Mouse (Mus musculus): ENCODE data around the gene Rab24. TPM values are rescaled to one million over a fixed set of nuclear protein-coding genes. Genes with fewer than 3 reads are reported as not detected.
A peak's percentile ranks its signal among the peaks of the same experiment; 100 is the strongest.

Rab24 gene
- total RNA-seq, 2 experiments from 2014 or later = 73.7 to 74.0 TPM

DNA sequence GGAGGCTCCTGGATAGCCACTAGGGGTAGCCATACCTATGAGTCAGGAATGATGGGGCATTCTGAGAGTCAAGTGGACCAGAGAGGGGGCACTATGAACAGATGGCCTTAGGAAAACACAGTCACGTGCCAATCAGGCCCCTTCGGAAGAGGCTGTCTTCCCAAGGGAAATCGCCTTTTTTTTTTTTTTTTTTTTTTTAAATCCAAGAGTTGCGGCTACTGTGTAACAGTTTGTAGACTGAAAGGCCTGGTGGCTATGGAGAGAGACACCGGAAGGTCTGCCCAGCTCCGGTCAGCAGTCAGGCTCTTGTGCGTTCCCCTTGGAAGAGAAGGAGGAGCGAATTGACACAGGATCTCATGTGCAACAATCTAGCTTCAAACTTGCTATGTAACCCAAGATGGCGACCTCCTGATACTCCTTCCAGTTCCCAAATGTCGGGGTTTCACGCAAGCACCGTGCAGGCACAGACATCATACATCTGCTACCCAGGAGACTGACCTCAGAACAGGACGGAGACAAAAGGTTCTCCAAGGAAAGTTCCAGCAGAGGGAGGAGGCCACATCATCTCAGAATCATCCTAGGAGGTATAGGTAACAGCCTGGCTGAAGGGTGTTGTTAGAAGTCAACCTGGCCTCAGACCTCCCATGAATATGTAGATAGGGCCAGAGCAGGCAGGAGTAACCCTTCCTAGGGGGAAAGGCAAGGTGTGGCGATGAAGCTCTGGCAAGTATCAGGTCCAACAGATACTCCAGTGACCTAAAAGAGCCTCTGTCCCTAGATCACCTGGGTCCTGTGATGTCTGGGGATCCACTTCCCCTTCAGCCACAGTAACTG is 9.0 kb upstream of the Rab24 start:
- no peak for DNase-seq (ENCODE audit: low spot score in 2 of 2)
- intact Hi-C loops (cut with DNase I) = no loop called here

DNA sequence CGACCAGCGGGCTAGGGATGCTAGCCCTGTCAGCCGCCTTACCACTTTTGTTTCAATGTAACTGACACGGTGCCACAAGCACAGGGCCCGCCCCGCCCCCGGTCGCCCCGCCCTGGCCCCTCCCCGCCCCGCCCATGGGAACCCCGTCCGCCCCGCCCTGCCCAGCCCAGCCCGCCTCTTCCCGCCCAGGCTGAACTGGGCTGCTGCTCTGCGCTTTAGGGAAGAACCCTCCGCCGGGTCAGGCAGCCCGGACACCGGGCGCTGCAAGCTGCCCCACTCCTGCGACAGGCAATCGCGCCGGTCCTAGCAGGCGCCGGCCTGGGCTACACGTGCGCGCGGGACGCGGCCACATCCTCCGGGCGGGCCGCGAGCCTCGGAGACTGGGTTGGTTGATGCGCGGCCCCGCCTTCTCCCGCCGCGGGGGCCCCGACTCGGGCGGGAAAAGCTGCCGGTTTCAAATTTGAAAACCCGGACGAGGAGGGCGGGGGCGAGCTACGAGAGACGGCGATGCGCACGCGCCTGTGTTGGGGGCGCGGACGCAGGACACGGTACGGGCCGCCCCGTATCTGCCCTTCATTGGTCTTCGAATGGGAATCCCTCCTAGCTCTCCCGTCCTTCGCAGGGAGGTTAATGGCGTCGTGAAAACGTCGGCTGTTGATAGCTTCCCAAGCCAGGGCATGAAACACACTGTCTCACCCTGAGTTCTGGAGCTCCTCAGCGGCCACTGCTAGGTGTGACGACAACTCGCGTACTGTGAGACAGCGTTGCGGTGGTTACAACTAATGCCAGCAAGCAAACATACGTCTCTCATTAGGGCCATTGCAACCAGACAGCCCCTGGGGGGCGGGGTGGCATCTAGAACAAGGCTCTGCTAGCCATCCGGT is 8.2 kb upstream of the Rab24 start, which contains the start of gene Mxd3:
Gene Mxd3 (minus strand): TSS at position 141 of the 884 bp plus-strand sequence.
- DNase-seq (ENCODE audit: low spot score in 2 of 2) = peak; percentile 77 to 80
- intact Hi-C loops (cut with DNase I) = no loop called here

DNA sequence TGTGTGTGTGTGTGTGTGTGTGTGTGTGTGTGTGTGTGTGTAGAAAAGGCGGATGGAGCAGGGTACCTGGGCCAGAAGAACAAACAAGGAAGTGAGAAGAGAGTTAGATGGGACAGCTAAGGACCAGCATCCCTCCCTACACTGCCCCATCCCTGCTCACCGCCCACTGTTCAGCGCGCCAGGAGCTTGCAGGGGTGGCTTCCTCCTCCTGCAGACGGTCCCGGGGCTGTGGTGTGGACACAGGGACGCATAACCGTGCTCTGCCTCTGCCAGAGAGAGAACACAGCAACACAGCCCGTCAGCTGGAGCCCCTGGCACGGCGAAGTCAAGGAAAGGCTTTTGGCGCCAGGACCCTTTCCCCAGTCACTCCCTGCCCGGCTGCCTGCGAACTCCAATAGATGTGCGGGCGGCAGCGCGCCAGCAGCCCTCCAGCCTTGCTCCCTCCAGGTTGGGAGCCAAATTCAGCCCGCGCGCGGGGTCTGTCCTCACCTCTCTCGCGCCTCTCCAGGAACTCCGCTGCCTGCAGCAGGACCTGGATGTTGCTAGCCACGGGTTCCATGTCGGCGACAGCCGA is 7.5 kb upstream of the Rab24 start:
- intact Hi-C loops (cut with DNase I) = no loop called here
- DNase-seq (ENCODE audit: low spot score in 2 of 2) = no peak

DNA sequence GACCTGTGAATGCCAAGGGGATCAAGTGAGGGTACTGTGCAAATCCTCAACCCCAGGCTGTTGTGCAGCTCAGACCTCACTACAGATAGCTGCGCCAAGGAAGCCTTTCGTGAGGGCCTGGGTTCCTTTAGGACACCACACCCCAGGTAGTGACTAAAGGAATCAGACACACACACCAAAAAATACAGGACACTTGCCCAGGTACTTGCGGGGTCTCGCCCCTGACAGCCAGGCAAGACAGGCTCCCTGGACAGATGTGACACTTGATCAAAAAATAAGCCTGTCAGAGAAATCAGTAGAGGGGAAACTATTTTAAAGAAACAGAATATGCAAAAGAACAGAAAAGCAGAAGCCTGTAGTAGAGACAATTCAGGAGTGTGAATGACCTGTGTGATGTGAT is 6.9 kb upstream of the Rab24 start:
- intact Hi-C loops (cut with DNase I) = no loop called here
- DNase-seq (ENCODE audit: low spot score in 2 of 2) = no peak

DNA sequence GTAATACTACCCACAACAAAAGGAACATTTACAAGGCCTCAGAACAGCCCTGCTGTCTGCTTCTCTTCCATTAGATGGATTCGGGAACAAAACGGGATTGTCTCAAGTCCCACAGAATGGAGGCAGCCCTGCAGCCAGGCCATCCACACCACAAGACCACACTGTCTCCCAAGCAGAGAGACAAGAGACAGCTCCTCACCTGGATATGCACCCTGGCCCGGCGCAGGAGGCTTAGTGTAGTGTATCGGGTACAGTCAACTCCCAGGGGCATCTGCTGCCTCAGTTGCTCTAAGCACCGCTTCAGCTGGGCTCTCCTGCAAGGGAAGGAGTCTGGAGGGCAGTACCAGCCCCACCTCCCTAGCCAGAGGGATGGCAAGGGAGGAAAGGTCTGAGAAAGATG is 6.4 kb upstream of the Rab24 start:
- intact Hi-C loops (cut with DNase I) = no loop called here
- no peak for DNase-seq (ENCODE audit: low spot score in 2 of 2)

DNA sequence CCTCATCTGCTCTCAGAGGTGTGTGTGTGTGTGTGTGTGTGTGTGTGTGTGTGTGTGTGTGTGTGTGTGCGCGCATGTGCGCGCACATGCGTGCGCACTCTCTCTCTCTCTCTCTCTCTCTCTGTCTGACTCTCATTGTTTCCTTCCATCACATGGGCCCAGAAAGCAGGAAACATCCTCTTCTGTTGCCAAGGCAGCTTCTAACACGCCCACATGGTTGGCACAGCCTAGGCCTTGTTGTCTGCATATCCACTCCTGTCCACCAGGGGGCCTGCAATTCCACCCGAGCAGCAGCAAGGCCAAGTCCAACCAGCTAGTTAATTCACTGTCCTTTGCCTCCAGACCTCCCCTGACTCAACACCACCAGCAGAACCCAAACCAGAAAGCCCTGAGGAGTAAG is 5.9 kb upstream of the Rab24 start:
- intact Hi-C loops (cut with DNase I) = no loop called here
- DNase-seq (ENCODE audit: low spot score in 2 of 2) = peak; percentile 92 to 98

DNA sequence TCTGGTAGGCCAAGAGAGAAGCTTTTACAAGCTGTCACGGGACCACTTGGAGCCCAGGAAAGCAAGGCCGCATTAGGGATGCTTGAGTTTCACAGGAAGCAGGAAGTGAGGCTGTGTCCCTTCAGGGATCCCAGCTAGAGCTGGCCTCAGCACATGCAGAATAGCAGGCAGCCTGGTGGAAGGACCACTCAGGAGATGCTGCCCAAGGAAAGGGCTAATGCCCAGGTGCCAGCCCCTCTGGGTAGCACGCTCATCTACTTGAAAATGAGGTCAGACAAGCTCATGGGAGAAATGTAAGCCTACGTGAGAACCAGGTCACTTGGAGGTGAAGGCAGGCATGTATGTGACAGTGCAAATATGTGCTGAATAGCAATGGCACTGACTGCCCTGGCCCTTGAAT is 5.4 kb upstream of the Rab24 start:
- intact Hi-C loops (cut with DNase I) = no loop called here
- DNase-seq (ENCODE audit: low spot score in 2 of 2) = no peak

DNA sequence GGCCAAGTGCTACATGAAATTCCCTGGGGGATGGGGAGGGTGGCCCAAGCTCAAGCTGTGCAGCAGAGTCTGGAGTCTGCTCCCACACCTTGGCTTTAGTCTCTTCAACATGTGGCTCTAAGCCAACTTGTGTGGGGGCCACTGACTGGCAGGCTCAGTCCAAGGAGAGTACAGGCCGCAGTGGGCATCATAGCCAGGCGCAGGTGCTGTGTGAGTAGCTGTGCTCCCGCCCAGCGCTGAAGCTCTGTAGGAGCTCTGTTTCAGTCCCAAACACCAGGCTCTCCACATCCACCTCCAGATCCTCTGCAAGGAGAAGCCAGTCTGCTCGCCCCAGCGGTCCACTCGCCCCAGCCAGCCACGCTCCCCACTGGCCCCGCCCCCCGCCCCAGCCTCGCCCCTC is 3.9 kb upstream of the Rab24 start:
- intact Hi-C loops (cut with DNase I) = no loop called here
- DNase-seq (ENCODE audit: low spot score in 2 of 2) = no peak

DNA sequence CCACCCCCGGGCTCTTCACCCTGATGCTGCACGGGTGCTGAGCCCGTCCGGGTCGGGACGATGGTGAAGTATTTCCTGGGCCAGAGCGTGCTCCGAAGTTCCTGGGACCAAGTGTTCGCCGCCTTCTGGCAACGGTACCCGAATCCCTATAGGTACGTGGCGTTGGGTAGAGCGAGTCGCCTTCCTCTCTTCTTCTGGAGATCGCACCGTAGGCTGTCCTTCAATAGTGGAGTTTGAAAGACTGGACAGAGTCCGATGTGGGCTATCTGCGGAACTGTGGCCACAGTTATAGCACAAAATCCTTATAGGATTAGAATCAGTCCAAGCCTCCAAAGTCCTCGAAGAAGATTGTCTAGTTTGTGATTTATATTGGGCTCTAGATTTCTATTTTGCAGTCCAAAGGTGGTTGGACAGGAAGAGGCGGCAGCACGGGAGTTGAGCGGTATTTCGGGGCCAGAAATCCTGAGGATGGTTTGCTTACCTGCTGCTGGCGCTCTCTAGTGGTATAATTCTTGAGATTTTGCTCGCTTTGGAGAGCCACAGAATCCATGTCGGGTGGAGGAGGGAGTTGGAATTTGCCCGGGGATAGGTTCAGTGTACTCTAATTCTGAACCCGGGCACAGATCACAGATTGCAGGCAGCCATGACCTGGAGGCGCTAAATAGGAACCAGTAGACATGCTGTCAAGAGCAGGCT is 532 bp upstream of the Rab24 start:
- intact Hi-C loops (cut with DNase I) = no loop called here
- peak; percentile 59 to 73 for DNase-seq (ENCODE audit: low spot score in 2 of 2)

DNA sequence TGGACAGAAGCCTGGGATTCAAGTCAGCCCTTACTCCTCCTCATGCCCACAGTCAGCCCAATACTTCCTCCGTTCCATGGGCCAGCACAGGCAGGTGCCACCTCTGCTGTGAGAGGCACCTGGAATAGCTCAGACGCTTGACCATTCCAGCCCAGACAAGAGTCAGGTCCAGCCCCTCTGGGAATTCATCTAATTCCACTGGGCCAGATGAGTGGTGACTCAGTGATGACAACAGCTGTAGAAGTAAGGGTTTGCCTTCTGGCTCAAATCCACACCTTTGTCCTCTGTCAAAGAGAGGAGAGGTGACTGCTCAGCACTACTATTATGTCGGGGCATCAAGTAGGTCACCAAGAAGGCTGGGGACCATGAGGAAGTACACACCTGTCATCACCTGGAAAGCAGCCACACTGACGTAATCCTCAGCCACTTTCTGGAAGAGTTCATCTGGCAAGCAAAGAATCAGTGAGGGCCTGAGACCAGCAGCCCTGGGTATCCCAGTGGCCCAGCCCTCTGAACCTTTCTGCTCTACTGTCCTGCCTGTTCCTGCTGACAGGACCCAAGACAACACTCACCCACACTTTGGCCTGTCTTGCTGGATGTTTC is 1.7 kb downstream of the Rab24 start, which contains the start of gene Prelid1:
Gene Prelid1 (plus strand): TSS at position 570 of the 603 bp plus-strand sequence.
- no peak for DNase-seq (ENCODE audit: low spot score in 2 of 2)
- intact Hi-C loops (cut with DNase I) = loop anchor here (10.0 kb wide), 1 partner anchor 525 kb away; no protein-coding TSS in a partner anchor

DNA sequence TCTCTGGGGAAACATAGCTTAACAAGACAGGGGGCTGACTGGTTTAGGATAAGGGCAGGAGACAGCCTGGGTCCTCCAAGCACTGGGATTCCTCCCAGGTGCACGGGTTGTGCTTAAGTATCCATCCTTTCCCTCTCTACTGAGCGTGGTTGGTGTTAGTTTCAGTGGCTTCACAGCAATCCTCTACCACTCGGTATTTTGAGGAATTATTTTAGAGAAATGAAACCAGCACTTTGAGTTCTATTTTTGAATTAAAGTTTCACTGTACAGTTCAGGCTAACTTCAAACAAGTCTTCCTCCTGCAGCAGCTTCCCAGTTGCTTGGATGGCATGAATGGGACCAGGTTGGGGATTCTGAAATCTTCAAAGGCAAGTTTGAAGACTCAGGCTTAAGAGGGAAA is 3.4 kb downstream of the Rab24 start:
- intact Hi-C loops (cut with DNase I) = loop anchor here (10.0 kb wide), 1 partner anchor 524 kb away; no protein-coding TSS in a partner anchor
- DNase-seq (ENCODE audit: low spot score in 2 of 2) = no peak

DNA sequence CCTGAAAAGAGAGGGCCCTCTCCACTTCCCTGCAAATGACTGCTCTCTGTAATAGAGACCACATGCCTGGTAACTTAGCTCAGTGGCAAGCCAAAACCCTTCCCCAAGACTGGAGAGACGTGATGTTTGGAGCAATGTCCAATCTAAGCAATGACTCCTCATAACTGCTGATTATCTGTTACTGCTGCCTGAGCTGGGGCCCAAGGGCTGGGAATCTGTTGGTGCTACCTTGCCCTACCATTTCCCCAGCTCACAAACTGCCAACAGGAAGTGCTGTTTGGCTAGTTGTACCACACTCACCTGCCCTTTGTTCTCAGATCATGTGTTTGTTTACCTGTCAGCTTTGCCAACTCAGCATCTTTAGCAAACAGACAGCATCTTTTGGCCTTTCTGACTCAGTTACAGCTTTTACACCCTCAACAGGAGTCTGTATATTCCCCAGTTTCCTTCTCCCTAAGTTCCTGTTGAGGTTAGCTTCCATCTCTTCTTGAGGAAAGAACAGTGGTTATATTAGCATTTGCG is 6.8 kb downstream of the Rab24 start:
- intact Hi-C loops (cut with DNase I) = loop anchor here (10.0 kb wide), 1 partner anchor 520 kb away; no protein-coding TSS in a partner anchor
- no peak for DNase-seq (ENCODE audit: low spot score in 2 of 2)

DNA sequence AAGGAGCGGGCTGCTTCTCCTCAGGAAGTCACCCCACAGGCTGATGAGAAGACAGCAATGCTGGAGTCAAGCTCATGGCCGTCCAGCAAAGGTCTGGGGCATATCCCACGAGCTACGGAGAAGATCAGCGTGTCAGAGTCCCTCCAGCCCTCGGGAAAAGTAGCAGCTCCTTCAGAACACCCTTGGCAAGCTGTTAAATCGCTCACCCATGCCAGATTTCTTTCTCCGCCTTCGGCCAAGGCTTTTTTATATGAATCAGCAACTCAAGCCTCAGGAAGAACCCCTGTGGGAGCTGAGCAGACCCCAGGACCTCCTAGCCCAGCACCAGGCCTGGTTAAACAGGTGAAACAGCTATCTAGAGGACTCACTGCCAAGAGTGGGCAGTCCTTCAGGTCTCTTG is 8.7 kb downstream of the Rab24 start:
- no peak for DNase-seq (ENCODE audit: low spot score in 2 of 2)
- intact Hi-C loops (cut with DNase I) = loop anchor here (10.0 kb wide), 1 partner anchor 518 kb away; no protein-coding TSS in a partner anchor

DNA sequence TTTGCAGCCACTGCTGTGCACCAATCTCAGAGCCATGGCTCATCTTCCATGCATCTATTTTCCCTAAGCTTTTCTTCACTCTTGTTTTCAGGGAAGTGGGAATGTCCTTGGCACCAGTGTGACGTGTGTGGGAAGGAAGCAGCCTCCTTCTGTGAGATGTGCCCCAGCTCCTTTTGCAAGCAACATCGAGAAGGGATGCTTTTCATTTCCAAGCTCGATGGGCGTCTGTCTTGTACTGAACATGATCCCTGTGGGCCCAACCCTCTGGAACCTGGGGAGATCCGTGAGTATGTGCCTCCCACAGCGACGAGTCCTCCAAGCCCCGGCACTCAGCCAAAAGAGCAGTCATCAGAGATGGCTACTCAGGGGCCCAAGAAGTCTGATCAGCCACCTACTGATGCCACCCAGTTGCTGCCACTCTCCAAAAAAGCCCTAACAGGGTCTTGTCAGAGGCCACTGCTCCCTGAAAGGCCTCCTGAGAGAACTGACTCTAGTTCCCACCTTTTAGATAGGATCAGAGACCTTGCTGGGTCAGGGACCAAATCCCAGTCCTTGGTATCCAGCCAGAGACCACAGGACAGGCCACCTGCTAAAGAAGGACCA is 9.6 kb downstream of the Rab24 start:
- DNase-seq (ENCODE audit: low spot score in 2 of 2) = peak in 1 of 2 experiments; percentile 61
- intact Hi-C loops (cut with DNase I) = loop anchor here (10.0 kb wide), 1 partner anchor 517 kb away; no protein-coding TSS in a partner anchor

DNA sequence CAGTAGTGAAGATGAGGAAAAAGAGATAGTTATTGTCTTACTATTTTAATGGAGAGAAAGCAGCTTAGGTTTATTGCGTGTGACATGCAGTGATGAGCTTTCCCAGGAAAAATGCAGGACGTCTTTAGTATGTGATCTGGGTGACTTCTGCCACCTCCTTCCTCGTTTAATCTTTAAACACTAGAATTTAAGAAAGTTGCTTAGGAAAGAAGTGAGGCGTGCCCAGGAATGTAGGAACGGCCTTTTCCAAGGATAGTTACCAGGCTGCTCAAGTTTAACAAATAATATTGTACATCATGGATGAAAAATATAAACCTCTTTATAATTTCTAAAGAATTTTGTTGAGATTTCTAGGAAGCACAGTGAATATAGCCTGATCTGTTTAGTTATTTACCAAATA is 20.8 kb downstream of the Rab24 start:
- intact Hi-C loops (cut with DNase I) = loop anchor here (10.0 kb wide), 1 partner anchor 354 kb away; no protein-coding TSS in a partner anchor
- DNase-seq (ENCODE audit: low spot score in 2 of 2) = no peak

DNA sequence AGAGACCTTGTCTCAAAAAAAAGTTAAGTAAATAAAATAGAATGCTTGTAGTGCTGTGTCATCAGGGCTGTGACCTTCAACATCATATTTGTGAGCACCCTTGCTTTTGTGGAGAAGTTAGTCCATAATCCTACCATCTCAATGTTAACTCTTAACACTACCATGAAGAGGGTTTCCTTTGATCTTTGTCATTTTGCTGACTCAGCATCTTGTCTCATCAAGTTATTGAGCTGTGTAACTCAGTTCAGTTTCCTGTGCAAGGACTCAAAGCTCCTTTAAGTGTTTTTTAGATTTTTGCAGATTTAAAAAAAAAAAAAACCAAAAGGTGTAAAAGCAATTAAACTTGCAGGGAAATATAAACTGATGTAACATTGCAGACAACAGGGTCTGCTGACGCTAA is 25.0 kb downstream of the Rab24 start:
- intact Hi-C loops (cut with DNase I) = no loop called here

DNA sequence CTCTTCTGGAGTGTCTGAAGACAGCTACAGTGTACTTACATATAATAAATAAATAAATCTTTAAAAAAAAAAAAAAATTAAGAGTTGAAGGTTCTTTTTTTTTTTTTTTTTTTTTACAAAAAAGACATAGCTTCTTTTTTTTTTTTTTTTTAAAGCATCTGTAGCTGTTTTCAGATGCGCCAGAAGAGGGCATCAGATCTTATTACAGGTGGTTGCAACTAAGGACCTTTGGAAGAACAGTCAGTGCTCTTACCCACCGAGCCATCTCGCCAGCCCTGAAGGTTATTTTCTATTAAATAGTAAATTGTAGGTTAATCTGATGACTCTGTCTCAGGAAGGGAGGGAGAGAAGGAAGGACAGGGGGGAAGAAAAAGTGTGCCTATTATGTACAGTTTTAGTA is 32.9 kb downstream of the Rab24 start:
- intact Hi-C loops (cut with DNase I) = no loop called here
- no peak for DNase-seq (ENCODE audit: low spot score in 2 of 2)

More for the DNA sequence above, 25.0 kb downstream of the Rab24 start:
- no peak for DNase-seq (ENCODE audit: low spot score in 2 of 2)

DNA sequence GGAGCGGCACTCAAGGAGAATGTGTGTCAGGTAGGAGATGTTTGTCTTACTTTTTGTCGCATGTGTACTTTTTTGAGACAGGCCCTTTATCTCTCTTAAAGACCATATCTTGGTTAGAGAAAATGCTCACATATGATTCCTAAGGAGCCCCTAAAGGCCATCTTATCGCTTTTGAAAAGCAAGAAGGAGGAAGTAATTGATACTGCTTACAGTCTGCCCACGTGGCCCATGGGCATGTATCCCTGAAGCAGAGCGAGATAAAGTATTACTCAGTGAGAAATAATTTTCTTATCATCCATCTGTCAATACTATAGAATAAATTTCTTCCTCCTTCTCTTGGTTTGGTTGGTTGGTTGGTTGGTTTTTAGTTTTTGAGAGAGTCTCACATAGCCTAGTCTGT is 44.1 kb downstream of the Rab24 start:
- no peak for DNase-seq (ENCODE audit: low spot score in 2 of 2)
- intact Hi-C loops (cut with DNase I) = loop anchor here (5.0 kb wide), 1 partner anchor 35 kb away; no protein-coding TSS in a partner anchor

All from left cerebral cortex, postnatal 14 days (tissue).